Mouse (Mus musculus) liver, embryonic 14.5 days (tissue): ENCODE results near the gene Mgrn1. TPM values are rescaled to one million over a fixed set of nuclear protein-coding genes. Genes with fewer than 3 reads are reported as not detected.

ENCODE experiments used
- ATAC-seq: fragments of 200-750 bp; cut with Nextera tagmentation; 2 replicates; pipeline ENCODE4 v1.8.0; 2017; ENCODE audit warnings: moderate number of reproducible peaks, mild to moderate bottlenecking, moderate library complexity; ENCODE audit not compliant: insufficient read depth
- DNase-seq, 3 experiments: peaks; one replicate each; pipeline ENCODE4 v3.0.0-alpha.2; 2012 to 2013; ENCODE audit warnings: low read depth in 3 of 3, low spot score in 3 of 3
- H3K27ac ChIP-seq: fragments of 300-500 bp; sonication (generic); 2 replicates; pipeline ENCODE4 v1.5.1; 2014; ENCODE audit warnings: moderate library complexity, mild to moderate bottlenecking, control low read depth, inconsistent platforms
- H3K27me3 ChIP-seq: fragments of 300-500 bp; sonication (generic); 2 replicates; pipeline ENCODE4 v1.6.1; 2014; ENCODE audit warnings: mild to moderate bottlenecking, low read length, moderate library complexity; ENCODE audit not compliant: control insufficient read depth, insufficient read depth
- H3K36me3 ChIP-seq: fragments of 300-500 bp; sonication (generic); replicated peaks from 2 replicates; pipeline ENCODE4 v1.6.1; 2014; ENCODE audit warnings: low read depth; ENCODE audit not compliant: control insufficient read depth, insufficient read depth
- H3K4me1 ChIP-seq, 2 experiments: fragments of 200-500 bp in 1 of 2; fragments of 300-500 bp in 1 of 2; sonication (generic) in 1 of 2; replicated peaks; 2 replicates each; pipeline ENCODE4 v1.6.1; 2012 to 2014; ENCODE audit warnings: antibody characterized with exemption in 1 of 2, inconsistent platforms in 1 of 2, low read length in 1 of 2; ENCODE audit not compliant: control insufficient read depth in 2 of 2, insufficient read depth in 2 of 2
- H3K4me2 ChIP-seq: fragments of 300-500 bp; sonication (generic); 2 replicates; pipeline ENCODE4 v1.6.1; 2014; ENCODE audit warnings: low read depth, mild to moderate bottlenecking, control low read depth, moderate library complexity
- H3K4me3 ChIP-seq, 2 experiments: fragments of 200-500 bp in 1 of 2; fragments of 300-500 bp in 1 of 2; sonication (generic) in 1 of 2; 2 replicates each; pipeline ENCODE4 v1.5.1; 2012 to 2014; ENCODE audit warnings: low read depth in 2 of 2, low read length in 2 of 2, mild to moderate bottlenecking in 2 of 2, control low read depth in 1 of 2, inconsistent platforms in 1 of 2, moderate library complexity in 1 of 2; ENCODE audit not compliant: insufficient read depth in 1 of 2
- H3K9ac ChIP-seq: fragments of 300-500 bp; sonication (generic); replicated peaks from 2 replicates; pipeline ENCODE4 v1.6.1; 2014; ENCODE audit warnings: mild to moderate bottlenecking, control low read depth, moderate library complexity
- H3K9me3 ChIP-seq: fragments of 300-500 bp; sonication (generic); 2 replicates; pipeline ENCODE4 v1.6.1; 2016; ENCODE audit warnings: low read length, mixed read lengths; ENCODE audit not compliant: control insufficient read depth
- CTCF ChIP-seq: IDR thresholded peaks from 2 replicates; pipeline ENCODE4 v1.5.1; 2016; ENCODE audit warnings: antibody characterized with exemption, low read depth, control low read depth
- EP300 ChIP-seq: IDR thresholded peaks from 2 replicates; pipeline ENCODE4 v1.6.1; 2016; ENCODE audit warnings: antibody characterized with exemption, low read depth
- WGBS: fragments of 180-500 bp; shearing (Covaris S2); extraction: QIAGEN DNeasy Blood & Tissue Kit; methylation state at CpG from one replicate; pipeline ENCODE4 v1.1.7; 2014; ENCODE audit not compliant: insufficient replicate concordance; 5-methylcytosine and 5-hydroxymethylcytosine counted together
- polyA plus RNA-seq, 2 experiments: library from polyadenylated mRNA; depleted of rRNA in 1 of 2; stranded (reverse) in 1 of 2; unstranded in 1 of 2; fragments of >200 nt; fragmentation: Nextera tagmentation in 1 of 2; extraction: Ambion mirVana in 1 of 2; gene quantifications; 2 replicates each; pipeline versions ENCODE4 v1.2.1 to v1.2.3; 2012 to 2014

The Mgrn1 gene
- polyA plus RNA-seq, 2 experiments: 15.7 to 17.6 TPM

- Histone ChIP-seq H3K9ac (peak overlapping the region; percentile 5; the same call in 1 of the 2 replicates), H3K27ac (no peak overlapping the region), H3K4me2 (peak overlapping the region; percentile 24; the same call in 1 of the 2 replicates), H3K27me3 (no peaks in the 10 kb centered on the region), H3K4me3 (no peak overlapping the region), H3K4me1 (peaks cover 16 to 30% of the 10 kb centered on the region in 2 experiments), H3K36me3 (no peaks in the 10 kb centered on the region; the same call in 1 of the 2 replicates), H3K9me3 (no peaks in the 10 kb centered on the region)
- no peak for ATAC-seq
- WGBS: 51% methylated on average over 23 of the region's 23 CpGs
- DNase-seq: no peak
- TF ChIP-seq EP300 (no peak), CTCF (no peak)
Measured at GRCm38 (mm10) chr16:4875198-4876032, 10.6 kb upstream of the Mgrn1 start.

- ATAC-seq (no peak), DNase-seq (no peak)
- Histone ChIP-seq H3K27ac (no peak overlapping the region), H3K9ac (peak overlapping the region; percentile 5; the same call in 1 of the 2 replicates), H3K4me1 (peaks cover 22 to 35% of the 10 kb centered on the region in 2 experiments), H3K27me3 (no peaks in the 10 kb centered on the region), H3K9me3 (no peaks in the 10 kb centered on the region), H3K4me2 (peak overlapping the region; percentile 24; the same call in 1 of the 2 replicates), H3K4me3 (no peak overlapping the region), H3K36me3 (no peaks in the 10 kb centered on the region; the same call in 1 of the 2 replicates)
- TF ChIP-seq EP300: no peak
- TF ChIP-seq CTCF: no peak
- 68% methylated on average over 8 of the region's 8 CpGs for WGBS
Measured at GRCm38 (mm10) chr16:4876033-4876680, 9.9 kb upstream of the Mgrn1 start.

GRCm38 (mm10) chr16:4877195-4877594 is 8.9 kb upstream of the Mgrn1 start:
- DNase-seq (no peak), ATAC-seq (no peak)
- no peaks in the 10 kb centered on the region for H3K27me3 ChIP-seq
- H3K36me3 ChIP-seq: no peaks in the 10 kb centered on the region; the same call in 1 of the 2 replicates
- no peak overlapping the region for H3K27ac ChIP-seq
- no peak overlapping the region for H3K4me3 ChIP-seq
- TF ChIP-seq CTCF (no peak), EP300 (no peak)
- no peak overlapping the region for H3K9ac ChIP-seq
- H3K9me3 ChIP-seq: no peaks in the 10 kb centered on the region
- WGBS: 66% methylated on average over 4 of the region's 4 CpGs
- H3K4me2 ChIP-seq: peak overlapping the region; percentile 99; the same call in 1 of the 2 replicates
- H3K4me1 ChIP-seq: peaks cover 28 to 45% of the 10 kb centered on the region in 2 experiments

- Histone ChIP-seq H3K36me3 (no peaks in the 10 kb centered on the region; the same call in 1 of the 2 replicates), H3K27ac (no peak overlapping the region), H3K27me3 (no peaks in the 10 kb centered on the region), H3K9me3 (no peaks in the 10 kb centered on the region), H3K9ac (peak overlapping the region; percentile 93), H3K4me2 (peak overlapping the region; percentile 99), H3K4me1 (peaks cover 28 to 46% of the 10 kb centered on the region in 2 experiments), H3K4me3 (peak overlapping the region; percentile 84 to 91; a peak in 1 of 4 replicates)
- TF ChIP-seq CTCF: no peak
- no peak for TF ChIP-seq EP300
- ATAC-seq (no peak), DNase-seq (no peak)
- 57% methylated on average over 3 of the region's 3 CpGs for WGBS
Measured at GRCm38 (mm10) chr16:4877701-4878100, 8.3 kb upstream of the Mgrn1 start.
